Mouse (Mus musculus): ENCODE data around the gene Frmd4a.

- TF ChIP-seq EP300 (optimal IDR thresholded peaks at IDR 0.05) (no peak), CTCF (IDR thresholded peaks at IDR 0.05; ENCODE audit: low read depth) (no peak)
Observed at GRCm38 (mm10) chr2:4433119-4433518, 415.6 kb downstream of the Frmd4a start.

Data from stomach, postnatal 0 days (tissue).